Mouse (Mus musculus) G1E (cell line): ENCODE measurements around the gene Pik3ca. TPM values are rescaled to one million over a fixed set of nuclear protein-coding genes. Genes with fewer than 3 reads are reported as not detected.

ENCODE experiments used
- ATAC-seq: 2 replicates; pipeline ENCODE4 v1.8.0; 2016; ENCODE audit warnings: mild to moderate bottlenecking; ENCODE audit not compliant: insufficient number of reproducible peaks, poor library complexity, low FRiP score, severe bottlenecking; ENCODE audit errors: extremely low read depth
- DNase-seq: peaks from one replicate; pipeline ENCODE4 v3.0.0; 2012; ENCODE audit warnings: low spot score
- H3K27me3 ChIP-seq: 2 replicates; pipeline ENCODE4 v1.6.1; 2012; ENCODE audit warnings: mild to moderate bottlenecking, low read length, inconsistent platforms; ENCODE audit not compliant: insufficient read depth
- H3K36me3 ChIP-seq: replicated peaks from 2 replicates; pipeline ENCODE3; 2012; ENCODE audit warnings: mild to moderate bottlenecking, inconsistent platforms
- H3K4me1 ChIP-seq: 2 replicates; pipeline ENCODE4 v1.6.1; 2012; ENCODE audit warnings: low read depth, low read length, inconsistent platforms, mixed read lengths; ENCODE audit not compliant: insufficient read depth
- H3K4me3 ChIP-seq: 2 replicates; pipeline ENCODE4 v1.5.1; 2012; ENCODE audit warnings: low read depth, mild to moderate bottlenecking, inconsistent platforms, low read length, moderate library complexity, mixed read lengths
- H3K9me3 ChIP-seq: replicated peaks from 2 replicates; pipeline ENCODE4 v1.6.1; 2012; ENCODE audit warnings: inconsistent platforms
- CTCF ChIP-seq: IDR thresholded peaks from 2 replicates; pipeline ENCODE4 v1.5.1; 2012; ENCODE audit warnings: low read depth, low read length, inconsistent platforms, mixed read lengths
- GATA1 ChIP-seq: IDR thresholded peaks from 2 replicates; pipeline ENCODE4 v1.6.1; 2012; ENCODE audit warnings: borderline replicate concordance, low read length, inconsistent platforms, mixed read lengths
- GATA2 ChIP-seq: IDR thresholded peaks from 2 replicates; pipeline ENCODE4 v1.6.1; 2012; ENCODE audit warnings: low read depth, low read length, inconsistent platforms, borderline replicate concordance
- POLR2AphosphoS5 ChIP-seq: IDR thresholded peaks from 2 replicates; pipeline ENCODE4 v1.6.1; 2012; ENCODE audit warnings: low read depth, low read length, inconsistent platforms; ENCODE audit not compliant: insufficient replicate concordance
- TAL1 ChIP-seq: conservative IDR thresholded peaks from 2 replicates; pipeline ENCODE4 v1.6.1; 2012; ENCODE audit warnings: low read depth, low read length, inconsistent platforms, mixed read lengths
- polyA plus RNA-seq: library from polyadenylated mRNA; stranded (reverse); fragments of >175 nt; gene quantifications from 2 replicates; pipeline ENCODE4 v1.2.3, GENCODE M21; 2012
- total RNA-seq, 2 experiments: library from RNA; stranded (forward) in 1 of 2; stranded (reverse) in 1 of 2; fragments of 200-1000 nt in 1 of 2; fragments of >200 nt in 1 of 2; fragmentation: Nextera tagmentation in 1 of 2; gene quantifications; 2 replicates each; pipeline ENCODE4 v1.2.3; 2014 to 2017

Gene Pik3ca
- total and polyA plus RNA-seq, 3 experiments: 2.0 to 32.0 (median 26.8) TPM

- no peak for TF ChIP-seq POLR2AphosphoS5
- TF ChIP-seq CTCF: peak; percentile 51; the same call in 1 of the 2 replicates
- ATAC-seq (peak; percentile 85), DNase-seq (peak; percentile 97)
- Histone ChIP-seq H3K27me3 (0 out of 2 replicates have a peak, but pooled peaks cover 3% of the 10 kb centered on the region), H3K36me3 (peaks cover 25% of the 10 kb centered on the region), H3K4me1 (peaks cover 41% of the 10 kb centered on the region), H3K4me3 (peak overlapping the region; percentile 84), H3K9me3 (no peaks in the 10 kb centered on the region)
These were observed 113.1 kb downstream of the Pik3ca start for GRCm38 (mm10) chr3:32510375-32511190.

DNA sequence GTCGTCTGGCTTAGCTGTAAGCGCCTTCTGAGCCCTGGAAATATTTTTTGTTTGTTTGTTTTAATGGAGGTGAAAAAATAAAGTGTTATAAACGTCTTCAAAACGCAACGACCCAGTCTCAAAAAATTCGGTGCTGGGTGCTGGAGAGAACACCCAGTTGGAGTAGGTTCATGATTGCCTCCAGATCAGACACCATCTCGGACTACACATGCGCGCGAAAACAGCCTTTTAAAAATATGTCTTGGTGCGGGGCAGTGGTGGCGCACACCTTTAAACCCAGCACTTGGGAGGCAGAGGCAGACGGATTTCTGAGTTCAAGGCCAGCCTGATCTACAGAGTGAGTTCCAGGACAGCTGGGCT is 113.7 kb downstream of the Pik3ca start:
- Histone ChIP-seq H3K9me3 (no peaks in the 10 kb centered on the region), H3K4me1 (peaks cover 41% of the 10 kb centered on the region), H3K4me3 (peak overlapping the region; percentile 84), H3K36me3 (peaks cover 31% of the 10 kb centered on the region), H3K27me3 (no peaks in the 10 kb centered on the region)
- no peak for ATAC-seq
- DNase-seq: no peak
- TF ChIP-seq TAL1: no peak
- no peak for TF ChIP-seq GATA2
- TF ChIP-seq POLR2AphosphoS5: no peak
- TF ChIP-seq GATA1: no peak
- no peak for TF ChIP-seq CTCF

- Histone ChIP-seq H3K4me1 (peaks cover 41% of the 10 kb centered on the region), H3K27me3 (no peaks in the 10 kb centered on the region), H3K4me3 (no peak overlapping the region; the same call in 1 of the 2 replicates), H3K36me3 (peaks cover 46% of the 10 kb centered on the region), H3K9me3 (no peaks in the 10 kb centered on the region)
- ATAC-seq: no peak
- TF ChIP-seq TAL1 (no peak), POLR2AphosphoS5 (no peak), CTCF (no peak), GATA2 (no peak), GATA1 (no peak)
- no peak for DNase-seq
These were observed 115.3 kb downstream of the Pik3ca start for GRCm38 (mm10) chr3:32512686-32513284.

DNA sequence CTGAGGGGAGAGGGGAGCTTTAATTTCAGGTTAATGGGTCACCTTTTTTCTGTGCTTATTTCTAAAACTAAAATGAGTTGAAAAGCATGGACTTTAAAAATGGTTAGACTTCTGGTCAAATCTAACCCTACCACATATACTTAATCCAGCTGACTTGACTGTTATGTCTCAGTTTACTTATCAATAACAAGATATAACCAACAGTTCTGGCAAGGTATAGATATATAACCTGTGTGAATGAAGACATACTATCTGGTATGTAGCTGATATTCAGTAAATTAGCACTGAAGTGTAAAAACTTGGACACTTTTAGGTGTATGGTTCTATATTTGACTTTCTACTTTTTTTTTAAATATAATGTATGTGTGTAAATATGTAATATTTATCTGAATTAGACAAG is 116.1 kb downstream of the Pik3ca start:
- no peaks in the 10 kb centered on the region for H3K9me3 ChIP-seq
- no peak for TF ChIP-seq GATA1
- TF ChIP-seq CTCF: no peak
- TF ChIP-seq GATA2: no peak
- no peak for TF ChIP-seq TAL1
- TF ChIP-seq POLR2AphosphoS5: no peak
- peaks cover 52% of the 10 kb centered on the region for H3K36me3 ChIP-seq
- H3K27me3 ChIP-seq: no peaks in the 10 kb centered on the region
- DNase-seq: no peak
- no peak for ATAC-seq
- H3K4me3 ChIP-seq: no peak overlapping the region
- peaks cover 40% of the 10 kb centered on the region for H3K4me1 ChIP-seq

Other genes starting within 250 kb of the Pik3ca start
- gene Zmat3, start 31.7 kb upstream of the Pik3ca start, total RNA-seq (2014; fragmentation: Nextera tagmentation): 76.8 and 87.6 TPM in 2 replicates
- 4.4 and 5.2 TPM in 2 replicates for gene Zmat3, start 31.7 kb upstream of the Pik3ca start, total RNA-seq (2017)
- gene Zmat3, start 31.7 kb upstream of the Pik3ca start, polyA plus RNA-seq: 7.8 and 8.1 TPM in 2 replicates
- gene Kcnmb3, start 94.6 kb downstream of the Pik3ca start, total RNA-seq (2014; fragmentation: Nextera tagmentation): not detected in 2 replicates
- not detected in 2 replicates for gene Kcnmb3, start 94.6 kb downstream of the Pik3ca start, total RNA-seq (2017)
- not detected in 2 replicates for gene Kcnmb3, start 94.6 kb downstream of the Pik3ca start, polyA plus RNA-seq
- gene Zfp639, start 112.6 kb downstream of the Pik3ca start, total RNA-seq (2014; fragmentation: Nextera tagmentation): 90.8 and 97.8 TPM in 2 replicates
- gene Zfp639, start 112.6 kb downstream of the Pik3ca start, total RNA-seq (2017): 67.9 and 69.8 TPM in 2 replicates
- 6.0 and 7.9 TPM in 2 replicates for gene Zfp639, start 112.6 kb downstream of the Pik3ca start, polyA plus RNA-seq
- 61.8 and 71.2 TPM in 2 replicates for gene Mfn1, start 131.8 kb downstream of the Pik3ca start, total RNA-seq (2014; fragmentation: Nextera tagmentation)
- gene Mfn1, start 131.8 kb downstream of the Pik3ca start, total RNA-seq (2017): 34.0 and 67.9 TPM in 2 replicates
- 7.8 and 9.7 TPM in 2 replicates for gene Mfn1, start 131.8 kb downstream of the Pik3ca start, polyA plus RNA-seq
- 1.7 and 2.6 TPM in 2 replicates for gene Gnb4, start 218.9 kb downstream of the Pik3ca start, total RNA-seq (2014; fragmentation: Nextera tagmentation)
- 42.1 and 46.4 TPM in 2 replicates for gene Gnb4, start 218.9 kb downstream of the Pik3ca start, total RNA-seq (2017)
- 0.36 and 1.5 TPM in 2 replicates for gene Gnb4, start 218.9 kb downstream of the Pik3ca start, polyA plus RNA-seq